In genomic region chr12:8662721-8663120, GRCm38 (mm10) we compare ENCODE assay signal across 20 mouse cellular contexts. TPM values are rescaled to one million over a fixed set of nuclear protein-coding genes. Genes with fewer than 3 reads are reported as not detected.
DNase-seq lines count a peak whose midpoint lies in the region; ATAC-seq and TF ChIP-seq lines count a peak whose summit lies in the region.
"Had no signal": no experiment of that assay in that cellular context is flagged by ENCODE, and none has a peak within 500 bp of the region (broad histone marks: within the 10 kb centered on the region; RNA-seq: fewer than 3 reads in every experiment).

No protein-coding gene starts in this region.

- no peak overlapping the region for H3K9ac ChIP-seq in forebrain, embryonic 16.5 days (replicated peaks; ENCODE audit: low read depth, low read length)
- H3K9ac ChIP-seq in forebrain, embryonic 12.5 days: no peak overlapping the region
- no peak overlapping the region for H3K9ac ChIP-seq in midbrain, embryonic 11.5 days (ENCODE audit: low read length)
- H3K9ac ChIP-seq in midbrain, postnatal 0 days (replicated peaks; ENCODE audit: low read length, poor library complexity, severe bottlenecking): no peak overlapping the region
- H3K9ac ChIP-seq: heart, embryonic 13.5 days; hindbrain, embryonic 14.5 days had no signal

- no peak overlapping the region for H3K4me2 ChIP-seq in forebrain, embryonic 16.5 days (ENCODE audit: low read length)
- H3K4me2 ChIP-seq in forebrain, embryonic 12.5 days: no peak overlapping the region
- H3K4me2 ChIP-seq in midbrain, embryonic 11.5 days: no peak overlapping the region
- no peak overlapping the region for H3K4me2 ChIP-seq in midbrain, postnatal 0 days (ENCODE audit: low read depth, low read length, poor library complexity, severe bottlenecking)
- peak overlapping the region; percentile 25 for H3K4me2 ChIP-seq in myocyte (ENCODE audit: low read depth)
- H3K4me2 ChIP-seq: heart, embryonic 13.5 days; hindbrain, embryonic 14.5 days had no signal

- H3K9me3 ChIP-seq in forebrain, embryonic 16.5 days (ENCODE audit: control insufficient read depth, low read length): no peaks in the 10 kb centered on the region
- H3K9me3 ChIP-seq in forebrain, embryonic 12.5 days: no peaks in the 10 kb centered on the region
- no peaks in the 10 kb centered on the region for H3K9me3 ChIP-seq in midbrain, embryonic 11.5 days (ENCODE audit: control insufficient read depth, low read length)
- no peaks in the 10 kb centered on the region for H3K9me3 ChIP-seq in midbrain, postnatal 0 days (ENCODE audit: low read length)
- H3K9me3 ChIP-seq: heart, embryonic 10.5 days; heart, embryonic 13.5 days had no signal

- H3K27me3 ChIP-seq in forebrain, embryonic 16.5 days (replicated peaks; ENCODE audit: control insufficient read depth, insufficient read depth, low read length): no peaks in the 10 kb centered on the region
- no peaks in the 10 kb centered on the region for H3K27me3 ChIP-seq in forebrain, embryonic 12.5 days
- no peaks in the 10 kb centered on the region for H3K27me3 ChIP-seq in midbrain, embryonic 11.5 days (ENCODE audit: control insufficient read depth, insufficient read depth, low read length)
- no peaks in the 10 kb centered on the region for H3K27me3 ChIP-seq in midbrain, postnatal 0 days (ENCODE audit: insufficient read depth, low read length)
- H3K27me3 ChIP-seq in myocyte (ENCODE audit: control insufficient read depth, insufficient read depth, insufficient read length): no peaks in the 10 kb centered on the region
- H3K27me3 ChIP-seq: heart, embryonic 13.5 days had no signal

- no peaks in the 10 kb centered on the region for H3K79me2 ChIP-seq in myocyte (ENCODE audit: control insufficient read depth, insufficient read depth)

- no peaks in the 10 kb centered on the region for H3K4me1 ChIP-seq in forebrain, embryonic 16.5 days (replicated peaks; ENCODE audit: control insufficient read depth, insufficient read depth, low read length)
- H3K4me1 ChIP-seq in forebrain, embryonic 12.5 days: no peaks in the 10 kb centered on the region
- H3K4me1 ChIP-seq in midbrain, embryonic 11.5 days (ENCODE audit: control insufficient read depth, insufficient read depth, low read length): no peaks in the 10 kb centered on the region
- no peaks in the 10 kb centered on the region for H3K4me1 ChIP-seq in midbrain, postnatal 0 days (ENCODE audit: insufficient read depth, low read length)
- peaks cover 13% of the 10 kb centered on the region for H3K4me1 ChIP-seq in embryonic fibroblast, embryonic 13.5 days (ENCODE audit: control insufficient read depth, insufficient read depth, low read length)
- H3K4me1 ChIP-seq: heart, embryonic 10.5 days had no signal

- TF ChIP-seq POLR2A in embryonic fibroblast, embryonic 13.5 days (IDR thresholded peaks at IDR 0.05; ENCODE audit: low read depth, low read length): no peak
- no peak for TF ChIP-seq POLR2A in myocyte (IDR thresholded peaks at IDR 0.05; ENCODE audit: insufficient read length, low read depth)

- no peak overlapping the region for H3K27ac ChIP-seq in forebrain, embryonic 16.5 days (ENCODE audit: low read length)
- H3K27ac ChIP-seq in forebrain, embryonic 12.5 days: no peak overlapping the region
- H3K27ac ChIP-seq in midbrain, embryonic 11.5 days (ENCODE audit: low read depth, low read length): no peak overlapping the region
- no peak overlapping the region for H3K27ac ChIP-seq in midbrain, postnatal 0 days (ENCODE audit: low read depth, low read length)
- H3K27ac ChIP-seq in embryonic fibroblast, embryonic 13.5 days (ENCODE audit: insufficient read depth, low read length): peak overlapping the region; percentile 64; the same call in 1 of the 2 replicates
- H3K27ac ChIP-seq: gastrocnemius, adult 2 months; heart, embryonic 10.5 days; heart, embryonic 13.5 days; hindbrain, embryonic 14.5 days; hindbrain, postnatal 0 days had no signal

- 80% methylated on average over 4 of the region's 4 CpGs for WGBS in forebrain, embryonic 16.5 days
- WGBS in forebrain, embryonic 12.5 days: 81% methylated on average over 4 of the region's 4 CpGs
- 80% methylated on average over 4 of the region's 4 CpGs for WGBS in midbrain, embryonic 11.5 days
- WGBS in midbrain, postnatal 0 days: 78% methylated on average over 4 of the region's 4 CpGs

- TF ChIP-seq CTCF in midbrain, postnatal 0 days (IDR thresholded peaks at IDR 0.05): no peak
- no peak for TF ChIP-seq CTCF in embryonic fibroblast, embryonic 13.5 days (IDR thresholded peaks at IDR 0.05; ENCODE audit: borderline replicate concordance, insufficient read depth, low read length)

- H3K4me3 ChIP-seq in forebrain, embryonic 16.5 days (replicated peaks; ENCODE audit: low read length): no peak overlapping the region
- no peak overlapping the region for H3K4me3 ChIP-seq in forebrain, embryonic 12.5 days (replicated peaks)
- no peak overlapping the region for H3K4me3 ChIP-seq in midbrain, embryonic 11.5 days (ENCODE audit: low read depth, low read length)
- H3K4me3 ChIP-seq in midbrain, postnatal 0 days (ENCODE audit: low read depth, low read length): no peak overlapping the region
- no peak overlapping the region for H3K4me3 ChIP-seq in embryonic fibroblast, embryonic 13.5 days (ENCODE audit: insufficient read depth, low read length)
- H3K4me3 ChIP-seq in myocyte: no peak overlapping the region
- H3K4me3 ChIP-seq: gastrocnemius, adult 2 months; heart, embryonic 10.5 days; heart, embryonic 13.5 days had no signal

- peak; percentile 10 for DNase-seq in midbrain, embryonic 11.5 days (ENCODE audit: low spot score, missing footprints)
- no peak for DNase-seq in midbrain, postnatal 0 days (ENCODE audit: low spot score)
- DNase-seq: adrenal gland, adult 2 months; adrenal gland, postnatal 14 days; cerebellum, adult 11 months; cerebellum, adult 2 months; gastrocnemius, adult 2 months; gastrocnemius, postnatal 14 days; heart, adult 18-20 months; heart, postnatal 14 days; heart, postnatal 4 days had no signal

- no peak overlapping the region for H3ac ChIP-seq in myocyte (ENCODE audit: control insufficient read depth, insufficient read length)

- ATAC-seq in forebrain, embryonic 16.5 days: peak; percentile 50; the same call in 1 of the 2 replicates
- ATAC-seq in forebrain, embryonic 12.5 days (ENCODE audit: low FRiP score): no peak
- no peak for ATAC-seq in midbrain, embryonic 11.5 days (ENCODE audit: low FRiP score)
- no peak for ATAC-seq in midbrain, postnatal 0 days (ENCODE audit: low FRiP score)
- ATAC-seq: forebrain, embryonic 14.5 days; hindbrain, postnatal 0 days had no signal

- H3K36me3 ChIP-seq in forebrain, embryonic 16.5 days (ENCODE audit: control insufficient read depth, insufficient read depth): no peaks in the 10 kb centered on the region
- no peaks in the 10 kb centered on the region for H3K36me3 ChIP-seq in forebrain, embryonic 12.5 days (replicated peaks)
- H3K36me3 ChIP-seq in midbrain, embryonic 11.5 days (ENCODE audit: control insufficient read depth, insufficient read depth, low read length): no peaks in the 10 kb centered on the region
- no peaks in the 10 kb centered on the region for H3K36me3 ChIP-seq in midbrain, postnatal 0 days (ENCODE audit: insufficient read depth, low read length)
- no peaks in the 10 kb centered on the region for H3K36me3 ChIP-seq in myocyte (ENCODE audit: control insufficient read depth, insufficient read depth)
- H3K36me3 ChIP-seq: heart, embryonic 10.5 days; heart, embryonic 13.5 days had no signal

TF ChIP-seq in myocyte, 11 proteins besides CTCF, POLR2A, EP300 and RAD21:
- peak in 1 of 3 experiments; percentile 46 for TF ChIP-seq MYOD1 (IDR thresholded peaks at IDR 0.05; ENCODE audit: control insufficient read depth in 1 of 3, insufficient read length in 2 of 3, low read depth in 2 of 3)
- TF ChIP-seq MYOG (IDR thresholded peaks at IDR 0.05; ENCODE audit: control insufficient read depth in 1 of 3, insufficient read depth in 1 of 3, insufficient read length in 2 of 3, low read depth in 2 of 3): no peak

RNA-seq across cellular contexts. Expression of gene Pum2, which starts 11.2 kb away (rescaled TPM):
- 67.6 and 75.1 TPM in 2 replicates for polyA plus RNA-seq in forebrain, embryonic 16.5 days (2015; fragmentation: Nextera tagmentation; extraction: Ambion mirVana)
- polyA plus RNA-seq in forebrain, embryonic 12.5 days (2016; fragmentation: Nextera tagmentation; extraction: Ambion mirVana): 94.6 and 97.9 TPM in 2 replicates
- 79.1 and 82.5 TPM in 2 replicates for polyA plus RNA-seq in midbrain, embryonic 11.5 days (2014; fragmentation: Nextera tagmentation; extraction: Ambion mirVana)
- 117 and 123 TPM in 2 replicates for total RNA-seq in midbrain, postnatal 0 days (2014; rRNA removed)
- 35.2 and 35.3 TPM in 2 replicates for polyA plus RNA-seq in midbrain, postnatal 0 days (2015; fragmentation: Nextera tagmentation; extraction: Ambion mirVana)
- 130 and 145 TPM in 2 replicates for polyA plus RNA-seq in embryonic fibroblast, embryonic 13.5 days (2011; ENCODE audit: insufficient read length, low read depth, missing spikeins)
- 17.8 TPM for polyA plus RNA-seq in myocyte (2012; fragmentation: generic; extraction: Trizol)
